Mouse (Mus musculus): Measurements from ENCODE around the gene Sebox. TPM values are rescaled to one million over a fixed set of nuclear protein-coding genes. Genes with fewer than 3 reads are reported as not detected.

Gene Sebox
- total and polyA plus RNA-seq, 2 experiments from 2014 or later = 0.71 TPM; not detected in 1

DNA sequence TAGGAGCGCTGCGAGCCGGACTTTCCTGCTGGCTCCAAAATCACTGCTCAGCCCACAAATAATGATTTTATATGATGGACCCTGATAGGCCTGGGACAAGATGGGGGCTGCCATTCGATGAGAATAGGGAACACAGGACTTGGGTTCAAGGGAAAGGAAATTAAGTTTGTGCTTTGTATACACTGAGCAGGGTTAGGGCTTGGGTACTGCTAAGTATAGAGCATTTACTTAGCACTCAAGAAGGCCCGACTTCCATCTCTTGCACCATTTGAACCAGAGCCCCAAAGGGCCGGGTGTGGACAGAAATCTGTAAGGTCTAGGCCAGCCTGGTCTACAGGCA is 47.8 kb downstream of the Sebox start:
- DNase-seq (ENCODE audit: low spot score) (no peak), ATAC-seq (ENCODE audit: low FRiP score) (peak; percentile 60; the same call in 1 of the 2 replicates)
- Histone ChIP-seq H3K27ac (ENCODE audit: low read depth, low read length) (peak overlapping the region; percentile 62), H3K9me3 (ENCODE audit: low read length) (no peaks in the 10 kb centered on the region), H3K27me3 (ENCODE audit: insufficient read depth, low read length) (no peaks in the 10 kb centered on the region), H3K36me3 (ENCODE audit: insufficient read depth, low read length) (no peaks in the 10 kb centered on the region), H3K4me3 (ENCODE audit: low read depth, low read length) (peak overlapping the region; percentile 58), H3K4me1 (ENCODE audit: insufficient read depth, low read length) (no peaks in the 10 kb centered on the region; the same call in 1 of the 2 replicates), H3K4me2 (ENCODE audit: low read depth, low read length, poor library complexity, severe bottlenecking) (peak overlapping the region; percentile 63), H3K9ac (replicated peaks; ENCODE audit: low read length, poor library complexity, severe bottlenecking) (peak overlapping the region; percentile 40; the same call in 1 of the 2 replicates)
- 32% methylated on average over 6 of the region's 6 CpGs for WGBS
- no peak for TF ChIP-seq CTCF (IDR thresholded peaks at IDR 0.05)

Other genes starting within 250 kb of the Sebox start
- gene 2610507B11Rik, start 241.7 kb upstream of the Sebox start, total RNA-seq (2014; rRNA removed) = 71.1 and 71.4 TPM in 2 replicates
- 40.8 and 49.2 TPM in 2 replicates for gene 2610507B11Rik, start 241.7 kb upstream of the Sebox start, polyA plus RNA-seq (2015; fragmentation: Nextera tagmentation; extraction: Ambion mirVana)
- 0.22 and 0.38 TPM in 2 replicates for gene BC030499, start 212.6 kb upstream of the Sebox start, total RNA-seq (2014; rRNA removed)
- 0.12 TPM in 1 of 2 replicates, not detected in the other for gene BC030499, start 212.6 kb upstream of the Sebox start, polyA plus RNA-seq (2015; fragmentation: Nextera tagmentation; extraction: Ambion mirVana)
- 3.1 and 3.6 TPM in 2 replicates for gene Spag5, start 201.9 kb upstream of the Sebox start, total RNA-seq (2014; rRNA removed)
- 2.2 and 2.4 TPM in 2 replicates for gene Spag5, start 201.9 kb upstream of the Sebox start, polyA plus RNA-seq (2015; fragmentation: Nextera tagmentation; extraction: Ambion mirVana)
- gene Aldoc, start 180.5 kb upstream of the Sebox start, total RNA-seq (2014; rRNA removed) = 265 and 359 TPM in 2 replicates
- 224 and 305 TPM in 2 replicates for gene Aldoc, start 180.5 kb upstream of the Sebox start, polyA plus RNA-seq (2015; fragmentation: Nextera tagmentation; extraction: Ambion mirVana)
- gene Pigs, start 175.0 kb upstream of the Sebox start, total RNA-seq (2014; rRNA removed) = 62.4 and 67.2 TPM in 2 replicates
- gene Pigs, start 175.0 kb upstream of the Sebox start, polyA plus RNA-seq (2015; fragmentation: Nextera tagmentation; extraction: Ambion mirVana) = 82.6 and 91.0 TPM in 2 replicates
- 93.5 and 141 TPM in 2 replicates for gene Unc119, start 160.0 kb upstream of the Sebox start, total RNA-seq (2014; rRNA removed)
- 79.6 and 83.4 TPM in 2 replicates for gene Unc119, start 160.0 kb upstream of the Sebox start, polyA plus RNA-seq (2015; fragmentation: Nextera tagmentation; extraction: Ambion mirVana)
- not detected in 2 replicates for gene Foxn1, start 116.9 kb upstream of the Sebox start, total RNA-seq (2014; rRNA removed)
- not detected in 2 replicates for gene Foxn1, start 116.9 kb upstream of the Sebox start, polyA plus RNA-seq (2015; fragmentation: Nextera tagmentation; extraction: Ambion mirVana)
- gene Slc13a2, start 81.2 kb upstream of the Sebox start, total RNA-seq (2014; rRNA removed) = not detected in 2 replicates
- gene Slc13a2, start 81.2 kb upstream of the Sebox start, polyA plus RNA-seq (2015; fragmentation: Nextera tagmentation; extraction: Ambion mirVana) = not detected in 2 replicates
- 15.0 and 17.5 TPM in 2 replicates for gene Slc46a1, start 37.8 kb upstream of the Sebox start, total RNA-seq (2014; rRNA removed)
- gene Slc46a1, start 37.8 kb upstream of the Sebox start, polyA plus RNA-seq (2015; fragmentation: Nextera tagmentation; extraction: Ambion mirVana) = 19.1 and 19.6 TPM in 2 replicates
- gene Sarm1, start 5.7 kb upstream of the Sebox start, total RNA-seq (2014; rRNA removed) = 63.2 and 66.3 TPM in 2 replicates
- 39.8 and 40.1 TPM in 2 replicates for gene Sarm1, start 5.7 kb upstream of the Sebox start, polyA plus RNA-seq (2015; fragmentation: Nextera tagmentation; extraction: Ambion mirVana)
- gene Vtn, start 4.4 kb upstream of the Sebox start, total RNA-seq (2014; rRNA removed) = 114 and 120 TPM in 2 replicates
- 139 and 160 TPM in 2 replicates for gene Vtn, start 4.4 kb upstream of the Sebox start, polyA plus RNA-seq (2015; fragmentation: Nextera tagmentation; extraction: Ambion mirVana)
- 46.2 and 48.2 TPM in 2 replicates for gene Tmem199, start 8.7 kb downstream of the Sebox start, total RNA-seq (2014; rRNA removed)
- 92.4 and 96.0 TPM in 2 replicates for gene Tmem199, start 8.7 kb downstream of the Sebox start, polyA plus RNA-seq (2015; fragmentation: Nextera tagmentation; extraction: Ambion mirVana)
- gene Poldip2, start 8.7 kb downstream of the Sebox start, total RNA-seq (2014; rRNA removed) = 145 and 149 TPM in 2 replicates
- 159 and 176 TPM in 2 replicates for gene Poldip2, start 8.7 kb downstream of the Sebox start, polyA plus RNA-seq (2015; fragmentation: Nextera tagmentation; extraction: Ambion mirVana)
- gene Tnfaip1, start 32.9 kb downstream of the Sebox start, total RNA-seq (2014; rRNA removed) = 38.2 and 40.5 TPM in 2 replicates
- 59.1 and 62.7 TPM in 2 replicates for gene Tnfaip1, start 32.9 kb downstream of the Sebox start, polyA plus RNA-seq (2015; fragmentation: Nextera tagmentation; extraction: Ambion mirVana)
- gene Ift20, start 32.9 kb downstream of the Sebox start, total RNA-seq (2014; rRNA removed) = 133 and 155 TPM in 2 replicates
- 142 and 148 TPM in 2 replicates for gene Ift20, start 32.9 kb downstream of the Sebox start, polyA plus RNA-seq (2015; fragmentation: Nextera tagmentation; extraction: Ambion mirVana)
- 38.4 and 45.5 TPM in 2 replicates for gene Tmem97, start 47.3 kb downstream of the Sebox start, total RNA-seq (2014; rRNA removed)
- gene Tmem97, start 47.3 kb downstream of the Sebox start, polyA plus RNA-seq (2015; fragmentation: Nextera tagmentation; extraction: Ambion mirVana) = 41.4 and 42.6 TPM in 2 replicates
- 39.7 and 44.4 TPM in 2 replicates for gene Nlk, start 193.9 kb downstream of the Sebox start, total RNA-seq (2014; rRNA removed)
- gene Nlk, start 193.9 kb downstream of the Sebox start, polyA plus RNA-seq (2015; fragmentation: Nextera tagmentation; extraction: Ambion mirVana) = 21.9 and 25.0 TPM in 2 replicates
- gene Ccnq, start 248.3 kb downstream of the Sebox start, total RNA-seq (2014; rRNA removed) = 27.0 and 31.6 TPM in 2 replicates
- gene Ccnq, start 248.3 kb downstream of the Sebox start, polyA plus RNA-seq (2015; fragmentation: Nextera tagmentation; extraction: Ambion mirVana) = 28.9 and 34.4 TPM in 2 replicates

All from midbrain, postnatal 0 days (tissue).